Mouse (Mus musculus): ENCODE results near the gene Adgre5.

- TF ChIP-seq USF1 (IDR thresholded peaks at IDR 0.05; ENCODE audit: low read depth) (no peak), CTCF (IDR thresholded peaks at IDR 0.05; ENCODE audit: control insufficient read depth, insufficient read depth, insufficient read length) (no peak), FOSL1 (IDR thresholded peaks at IDR 0.05; ENCODE audit: insufficient read depth, low read length, poor library complexity, severe bottlenecking) (no peak)
These were observed 9.2 kb downstream of the Adgre5 start for GRCm38 (mm10) chr8:83731906-83732305.

Data from C2C12 (cell line).